Mouse (Mus musculus) stomach, embryonic 14.5 days (tissue): ENCODE data around the gene Rbm3. TPM values are rescaled to one million over a fixed set of nuclear protein-coding genes. Genes with fewer than 3 reads are reported as not detected.

Source experiments
- ATAC-seq: fragments of 200-750 bp; cut with Nextera tagmentation; 2 replicates; pipeline ENCODE4 v1.8.0; 2017; ENCODE audit warnings: low read depth, moderate TSS enrichment; ENCODE audit not compliant: insufficient number of reproducible peaks, insufficient read depth, low FRiP score
- H3K27ac ChIP-seq: fragments of 300-500 bp; sonication (generic); 2 replicates; pipeline ENCODE4 v1.5.1; 2014; ENCODE audit warnings: mild to moderate bottlenecking, low read length, moderate library complexity, mixed read lengths
- H3K27me3 ChIP-seq: fragments of 300-500 bp; sonication (generic); 2 replicates; pipeline ENCODE4 v1.6.1; 2014; ENCODE audit warnings: low read length, control low read depth, mixed read lengths; ENCODE audit not compliant: control insufficient read depth, insufficient read depth
- H3K36me3 ChIP-seq: fragments of 300-500 bp; sonication (generic); 2 replicates; pipeline ENCODE4 v1.6.1; 2014; ENCODE audit warnings: mild to moderate bottlenecking, control low read depth, low read length, moderate library complexity, mixed read lengths; ENCODE audit not compliant: control insufficient read depth, insufficient read depth
- H3K4me1 ChIP-seq: fragments of 300-500 bp; sonication (generic); 2 replicates; pipeline ENCODE4 v1.6.1; 2014; ENCODE audit warnings: low read length, control low read depth, mixed read lengths; ENCODE audit not compliant: control insufficient read depth, insufficient read depth
- H3K4me2 ChIP-seq: fragments of 300-500 bp; sonication (generic); replicated peaks from 2 replicates; pipeline ENCODE4 v1.6.1; 2014; ENCODE audit warnings: low read depth, low read length, control low read depth
- H3K4me3 ChIP-seq: fragments of 300-500 bp; sonication (generic); 2 replicates; pipeline ENCODE4 v1.5.1; 2014; ENCODE audit warnings: low read depth, low read length, control low read depth
- H3K9ac ChIP-seq: fragments of 300-500 bp; sonication (generic); replicated peaks from 2 replicates; pipeline ENCODE4 v1.6.1; 2014; ENCODE audit warnings: low read depth, mild to moderate bottlenecking, control low read depth, low read length, moderate library complexity, mixed read lengths
- H3K9me3 ChIP-seq: fragments of 300-500 bp; sonication (generic); 2 replicates; pipeline ENCODE4 v1.6.1; 2016; ENCODE audit warnings: low read depth, low read length, control low read depth; ENCODE audit not compliant: control insufficient read depth
- WGBS: fragments of 180-500 bp; shearing (Covaris S2); extraction: QIAGEN DNeasy Blood & Tissue Kit; methylation state at CpG from one replicate; pipeline ENCODE4 v1.1.7; 2014; 5-methylcytosine and 5-hydroxymethylcytosine counted together
- polyA plus RNA-seq: library from polyadenylated mRNA; unstranded; fragments of >200 nt; fragmentation: Nextera tagmentation; extraction: Ambion mirVana; gene quantifications from 2 replicates; pipeline ENCODE4 v1.2.1, GENCODE M21; 2014

The Rbm3 gene
- polyA plus RNA-seq, 1 experiment from 2014 or later, result 494 TPM

DNA sequence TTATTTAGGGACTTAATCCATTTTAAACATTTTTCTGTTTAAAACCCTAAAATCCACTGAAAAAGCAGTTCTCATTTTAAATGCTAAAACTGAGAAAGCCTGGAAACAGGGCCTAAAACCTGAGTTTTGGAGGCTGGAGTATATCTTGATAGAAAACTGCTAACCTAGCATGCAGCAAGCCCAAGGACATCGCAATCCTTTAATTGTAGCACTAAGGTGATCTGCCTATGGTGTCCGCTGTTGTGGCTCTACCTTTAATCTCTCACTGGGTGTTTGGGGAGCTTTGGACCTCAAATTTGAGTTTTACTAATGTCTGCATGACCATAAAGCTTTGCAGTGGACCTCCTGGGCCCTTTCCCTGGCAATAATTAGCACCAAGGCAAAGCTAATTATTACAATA lies 5.2 kb downstream of the Rbm3 start:
- Histone ChIP-seq H3K9ac (no peak overlapping the region), H3K4me2 (no peak overlapping the region), H3K27ac (no peak overlapping the region), H3K36me3 (peaks cover 11% of the 10 kb centered on the region), H3K9me3 (no peaks in the 10 kb centered on the region), H3K4me3 (no peak overlapping the region), H3K27me3 (no peaks in the 10 kb centered on the region), H3K4me1 (peaks cover 4% of the 10 kb centered on the region; the same call in 1 of the 2 replicates)
- 83% methylated on average over 2 of the region's 2 CpGs for WGBS
- no peak for ATAC-seq

DNA sequence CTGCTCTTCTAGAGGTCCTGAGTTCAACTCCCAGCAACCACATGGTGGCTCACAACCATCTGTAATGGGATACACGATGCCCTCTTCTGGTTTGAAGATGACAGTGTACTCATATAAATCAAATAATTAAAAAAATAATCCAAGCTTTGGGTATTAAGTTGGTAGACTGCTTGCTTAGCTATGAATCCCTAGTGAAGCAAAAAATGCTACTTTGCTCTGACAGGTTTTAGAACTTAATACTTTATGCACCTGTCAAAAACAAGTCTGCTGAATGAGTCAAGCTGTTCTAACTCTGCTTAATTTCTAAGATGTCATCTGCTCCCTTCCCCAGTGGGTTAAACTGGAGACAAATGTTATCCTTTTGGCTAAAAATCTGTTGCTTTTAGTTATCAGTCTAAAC lies 6.2 kb downstream of the Rbm3 start:
- Histone ChIP-seq H3K4me3 (no peak overlapping the region), H3K36me3 (peaks cover 11% of the 10 kb centered on the region)

DNA sequence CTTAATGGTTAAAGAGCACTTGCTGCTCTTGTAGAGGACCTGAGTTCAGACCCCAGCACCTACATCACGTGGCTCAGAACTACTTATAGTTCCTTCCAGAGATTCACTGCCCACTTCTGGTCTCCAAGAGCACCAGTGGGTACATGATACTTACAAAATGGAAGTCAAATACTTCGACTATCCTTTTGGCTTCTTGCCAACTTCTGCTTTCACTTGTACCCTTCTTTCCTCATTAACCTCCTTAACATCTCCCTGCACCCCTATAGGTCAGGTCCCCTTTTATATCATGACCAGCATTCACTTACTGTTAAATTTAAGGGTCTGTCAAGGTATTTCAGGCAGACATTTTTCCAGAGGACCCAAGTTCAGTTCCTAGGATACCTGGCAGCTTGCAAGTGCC lies 9.8 kb downstream of the Rbm3 start:
- 40% methylated on average over 2 of the region's 2 CpGs for WGBS
- ATAC-seq, result no peak
- no peaks in the 10 kb centered on the region; the same call in 1 of the 2 replicates for H3K36me3 ChIP-seq
- no peak overlapping the region for H3K9ac ChIP-seq
- H3K27ac ChIP-seq, result no peak overlapping the region
- no peak overlapping the region for H3K4me3 ChIP-seq
- H3K4me2 ChIP-seq, result no peak overlapping the region
- no peaks in the 10 kb centered on the region for H3K4me1 ChIP-seq
- no peaks in the 10 kb centered on the region for H3K27me3 ChIP-seq
- no peaks in the 10 kb centered on the region for H3K9me3 ChIP-seq

More for the DNA sequence above, 6.2 kb downstream of the Rbm3 start:
- ATAC-seq, result no peak
- H3K27ac ChIP-seq, result no peak overlapping the region
- WGBS, result 38% methylated on average over 1 of the region's 1 CpGs
- no peaks in the 10 kb centered on the region for H3K27me3 ChIP-seq
- no peaks in the 10 kb centered on the region for H3K9me3 ChIP-seq
- H3K9ac ChIP-seq, result no peak overlapping the region
- peaks cover 4% of the 10 kb centered on the region; the same call in 1 of the 2 replicates for H3K4me1 ChIP-seq
- no peak overlapping the region for H3K4me2 ChIP-seq

DNA sequence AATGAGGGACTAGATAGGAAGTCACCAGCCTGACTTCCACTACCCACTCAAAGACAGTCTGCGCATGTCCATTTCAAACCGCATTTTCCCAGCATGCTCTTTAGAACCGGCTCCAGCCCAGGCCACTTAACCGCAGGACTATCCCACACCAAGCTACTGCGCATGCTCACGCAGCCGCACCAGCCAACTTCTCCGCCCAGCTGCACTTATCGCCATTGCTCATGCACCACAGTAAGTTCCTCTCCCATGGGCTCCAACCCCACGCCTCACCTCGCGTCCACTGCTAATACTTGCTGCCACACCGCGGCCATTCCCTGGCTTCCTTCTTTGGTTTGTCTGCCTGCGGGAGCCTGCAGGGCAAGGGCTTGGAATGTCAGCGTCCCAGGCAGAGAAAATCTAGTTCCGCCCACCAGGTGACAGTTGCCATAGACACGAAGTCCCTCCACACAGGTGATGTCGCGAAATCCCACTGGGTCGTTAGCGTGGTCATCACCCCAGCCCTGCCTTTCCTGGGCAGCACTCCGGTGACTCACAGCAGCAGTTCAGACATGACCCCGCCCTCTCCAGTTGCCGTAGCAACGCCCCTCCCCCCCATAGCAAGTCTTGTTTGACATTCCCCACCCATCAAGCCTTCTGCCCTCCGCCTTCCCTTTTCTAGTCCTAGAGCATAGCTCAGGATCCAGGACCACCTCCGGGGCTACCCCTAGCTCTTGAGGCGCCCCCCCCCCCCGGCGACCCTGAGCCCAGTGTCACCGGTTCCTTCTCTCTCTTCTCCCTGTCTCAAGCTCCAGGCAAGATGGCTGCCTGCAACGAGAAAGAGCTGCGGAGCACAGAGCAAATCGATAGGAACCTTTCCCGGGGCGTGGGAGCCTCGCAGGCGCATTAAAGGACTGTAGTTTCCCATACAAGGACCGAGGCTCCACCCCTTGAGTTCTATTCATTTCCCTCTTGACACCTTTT lies 13.4 kb downstream of the Rbm3 start, which contains the start of gene Wdr13:
Wdr13 (minus strand) TSS at position 876 of the 960 bp plus-strand sequence.
- peak within 1 kb of the TSS; percentile 43 for H3K4me2 ChIP-seq
- 17% methylated on average over 39 of the region's 40 CpGs for WGBS
- H3K4me1 ChIP-seq, result no peaks in the 10 kb centered on the region
- peak within 1 kb of the TSS; percentile 95 for H3K27ac ChIP-seq
- H3K9me3 ChIP-seq, result no peaks in the 10 kb centered on the region
- H3K36me3 ChIP-seq, result peaks cover 5% of the 10 kb centered on the region; the same call in 1 of the 2 replicates
- H3K9ac ChIP-seq, result peak within 1 kb of the TSS; percentile 33; the same call in 1 of the 2 replicates
- ATAC-seq, result peak; percentile 92
- peak within 1 kb of the TSS; percentile 43 for H3K4me3 ChIP-seq
- H3K27me3 ChIP-seq, result no peaks in the 10 kb centered on the region

DNA sequence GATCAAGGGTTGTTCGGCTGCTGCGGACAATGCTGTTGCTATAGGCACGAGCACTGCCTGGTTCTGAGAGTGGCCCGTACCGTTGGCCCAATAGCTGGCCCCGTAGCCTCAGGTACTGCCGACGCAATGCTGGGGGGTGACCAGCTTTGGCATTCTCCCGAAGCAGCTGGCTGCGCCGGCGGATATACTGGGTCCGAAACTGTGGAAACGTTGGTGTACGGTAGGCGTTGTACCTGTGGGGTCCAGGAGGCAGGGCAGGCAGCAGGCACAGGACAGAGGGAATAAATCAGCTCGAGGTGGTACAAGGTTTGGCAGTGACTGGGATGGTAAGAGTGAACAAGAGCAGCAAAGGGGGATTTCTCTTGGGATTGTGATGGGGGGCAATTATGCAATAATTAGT lies 14.3 kb downstream of the Rbm3 start:
- Histone ChIP-seq H3K27me3 (no peaks in the 10 kb centered on the region), H3K4me2 (peak overlapping the region; percentile 43), H3K9ac (no peak overlapping the region), H3K4me3 (peak overlapping the region; percentile 43), H3K4me1 (no peaks in the 10 kb centered on the region), H3K36me3 (peaks cover 5% of the 10 kb centered on the region; the same call in 1 of the 2 replicates), H3K9me3 (no peaks in the 10 kb centered on the region), H3K27ac (no peak overlapping the region; the same call in 1 of the 2 replicates)
- ATAC-seq, result no peak
- 84% methylated on average over 17 of the region's 17 CpGs for WGBS

DNA sequence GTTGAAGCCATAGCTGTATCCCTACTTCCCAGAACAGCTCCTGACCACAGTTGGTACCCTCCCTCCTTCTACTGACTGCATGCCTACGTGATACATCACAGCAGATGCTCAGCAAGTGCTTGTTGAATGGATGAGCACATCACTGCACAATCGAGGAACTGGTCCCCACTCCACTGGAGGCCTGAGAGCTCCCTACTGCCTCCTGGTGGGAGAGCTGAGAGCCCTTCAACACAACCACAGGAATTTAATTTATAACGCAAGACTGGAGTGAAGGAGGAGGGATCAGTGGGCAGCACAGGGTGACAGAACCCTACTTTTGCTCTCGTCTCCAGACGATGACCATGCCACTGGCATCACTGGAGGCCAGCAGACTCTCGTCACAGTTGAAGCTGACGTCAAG lies 20.4 kb downstream of the Rbm3 start:
- 80% methylated on average over 7 of the region's 7 CpGs for WGBS

DNA sequence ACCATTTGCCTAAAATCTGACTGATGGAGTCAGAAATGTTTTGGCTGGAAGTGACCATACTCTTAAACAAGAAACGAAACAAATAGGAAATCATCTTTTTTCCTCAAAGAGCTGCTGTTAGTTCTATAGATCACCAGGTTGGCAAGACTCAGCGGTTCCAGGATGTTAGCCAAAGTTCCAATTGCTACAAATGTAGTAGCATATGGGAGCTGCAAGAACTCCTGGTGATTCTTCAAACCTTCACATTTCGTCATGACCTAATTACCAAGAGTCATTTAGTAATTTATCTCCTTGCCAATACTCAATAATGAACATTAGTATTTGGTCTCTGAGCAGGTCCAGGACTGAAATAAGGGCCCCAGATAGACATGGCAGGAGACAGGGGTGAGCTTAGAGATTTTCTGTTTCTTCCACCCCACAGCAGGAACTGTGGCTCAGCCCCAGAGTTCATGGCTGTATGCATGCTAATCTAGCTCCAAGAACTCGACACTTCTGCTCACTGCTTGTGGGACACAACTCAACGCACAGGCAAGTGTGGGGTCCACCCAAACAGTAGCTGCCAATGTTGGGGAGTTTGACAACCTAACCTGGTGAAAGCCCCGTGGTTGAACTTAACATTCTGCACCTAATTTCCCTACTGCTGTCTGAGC lies 21.7 kb downstream of the Rbm3 start:
- no peaks in the 10 kb centered on the region for H3K4me1 ChIP-seq
- no peaks in the 10 kb centered on the region for H3K9me3 ChIP-seq
- H3K4me3 ChIP-seq, result no peak overlapping the region
- no peak for ATAC-seq
- 80% methylated on average over 6 of the region's 6 CpGs for WGBS
- no peak overlapping the region for H3K4me2 ChIP-seq
- H3K9ac ChIP-seq, result no peak overlapping the region
- H3K27ac ChIP-seq, result no peak overlapping the region
- H3K27me3 ChIP-seq, result no peaks in the 10 kb centered on the region
- H3K36me3 ChIP-seq, result no peaks in the 10 kb centered on the region; the same call in none of the 2 replicates

More for the DNA sequence above, 20.4 kb downstream of the Rbm3 start:
- H3K36me3 ChIP-seq, result peaks cover 4% of the 10 kb centered on the region
- H3K9me3 ChIP-seq, result no peaks in the 10 kb centered on the region
- no peak for ATAC-seq
- H3K4me1 ChIP-seq, result no peaks in the 10 kb centered on the region
- no peak overlapping the region for H3K27ac ChIP-seq
- no peak overlapping the region for H3K9ac ChIP-seq
- no peaks in the 10 kb centered on the region for H3K27me3 ChIP-seq
- H3K4me3 ChIP-seq, result no peak overlapping the region
- no peak overlapping the region for H3K4me2 ChIP-seq

DNA sequence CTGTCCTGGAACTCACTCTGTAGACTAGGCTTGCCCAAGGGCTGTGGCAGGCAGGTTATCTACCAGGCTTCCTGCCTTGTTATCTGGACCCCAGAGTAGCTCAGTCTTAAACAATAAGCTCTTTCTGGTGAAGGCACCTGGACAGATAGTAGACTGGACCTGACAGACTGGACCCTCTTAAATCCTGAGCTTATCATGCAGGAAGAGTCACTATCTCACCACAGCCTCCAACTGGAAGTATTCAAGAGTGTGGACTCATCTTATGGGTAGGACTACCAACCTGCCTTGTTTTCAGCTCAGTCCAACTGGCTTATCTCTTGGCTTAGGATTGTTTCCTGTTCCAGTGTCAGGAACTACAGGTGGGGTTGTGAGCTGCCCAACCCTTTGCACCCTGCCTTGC lies 28.4 kb downstream of the Rbm3 start:
- Histone ChIP-seq H3K4me1 (no peaks in the 10 kb centered on the region), H3K9me3 (no peaks in the 10 kb centered on the region), H3K4me2 (no peak overlapping the region), H3K27me3 (no peaks in the 10 kb centered on the region), H3K9ac (no peak overlapping the region), H3K27ac (no peak overlapping the region), H3K4me3 (no peak overlapping the region), H3K36me3 (no peaks in the 10 kb centered on the region)
- no peak for ATAC-seq
